Mouse (Mus musculus): ENCODE data around the gene Maml3. TPM values are rescaled to one million over a fixed set of nuclear protein-coding genes. Genes with fewer than 3 reads are reported as not detected.

The Maml3 gene
- polyA plus RNA-seq, 1 experiment from 2014 or later: 5.6 TPM

- no peak overlapping the region for H3K4me3 ChIP-seq (ENCODE audit: low read depth, low read length)
- H3K9ac ChIP-seq (replicated peaks; ENCODE audit: low read depth): no peak overlapping the region
- DNase-seq (ENCODE audit: low spot score): no peak
- no peaks in the 10 kb centered on the region for H3K36me3 ChIP-seq (ENCODE audit: insufficient read depth, low read length)
- no peaks in the 10 kb centered on the region for H3K27me3 ChIP-seq (replicated peaks; ENCODE audit: insufficient read depth, low read length)
- WGBS: 94% methylated on average over 5 of the region's 5 CpGs
- H3K4me1 ChIP-seq (ENCODE audit: insufficient read depth, low read depth, low read length): no peaks in the 10 kb centered on the region
- no peak for TF ChIP-seq EP300 (IDR thresholded peaks at IDR 0.05)
- no peak for TF ChIP-seq CTCF (IDR thresholded peaks at IDR 0.05)
- H3K4me2 ChIP-seq (replicated peaks; ENCODE audit: low read depth, low read length): no peak overlapping the region
- H3K27ac ChIP-seq (ENCODE audit: low read length): no peak overlapping the region
- no peaks in the 10 kb centered on the region for H3K9me3 ChIP-seq (ENCODE audit: low read length)
- no peak for ATAC-seq
Measured at GRCm38 (mm10) chr3:51937176-51937575, 167.7 kb downstream of the Maml3 start.

GRCm38 (mm10) chr3:51934531-51935485 is 170.1 kb downstream of the Maml3 start:
- no peaks in the 10 kb centered on the region for H3K9me3 ChIP-seq (ENCODE audit: low read length)
- no peaks in the 10 kb centered on the region for H3K4me1 ChIP-seq (ENCODE audit: insufficient read depth, low read depth, low read length)
- no peaks in the 10 kb centered on the region for H3K36me3 ChIP-seq (ENCODE audit: insufficient read depth, low read length)
- no peak overlapping the region for H3K9ac ChIP-seq (replicated peaks; ENCODE audit: low read depth)
- H3K27me3 ChIP-seq (replicated peaks; ENCODE audit: insufficient read depth, low read length): no peaks in the 10 kb centered on the region
- TF ChIP-seq EP300 (IDR thresholded peaks at IDR 0.05) (no peak), CTCF (IDR thresholded peaks at IDR 0.05) (no peak)
- no peak for DNase-seq (ENCODE audit: low spot score)
- ATAC-seq: no peak
- no peak overlapping the region for H3K4me3 ChIP-seq (ENCODE audit: low read depth, low read length)
- 85% methylated on average over 13 of the region's 13 CpGs for WGBS
- no peak overlapping the region for H3K4me2 ChIP-seq (replicated peaks; ENCODE audit: low read depth, low read length)
- no peak overlapping the region for H3K27ac ChIP-seq (ENCODE audit: low read length)

DNA sequence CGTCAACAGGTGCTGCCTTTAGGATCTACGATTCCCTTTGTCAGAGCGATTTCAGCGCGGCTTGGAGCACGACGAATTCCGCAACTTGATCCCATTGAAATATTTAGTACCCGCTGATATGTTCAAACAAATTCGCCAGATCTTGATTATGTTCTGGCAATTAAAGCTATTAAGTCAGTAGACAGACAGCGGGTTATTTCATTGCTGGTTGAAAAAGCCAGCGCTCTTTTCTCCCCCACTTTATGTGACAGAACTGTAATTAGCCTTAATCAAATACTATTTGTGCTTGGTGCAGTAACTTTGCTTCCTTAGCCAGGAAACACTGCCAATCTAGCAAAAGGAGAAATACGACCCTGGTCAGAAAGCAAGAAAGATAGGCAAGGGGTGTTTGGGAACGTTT is 176.7 kb downstream of the Maml3 start:
- Histone ChIP-seq H3K9me3 (ENCODE audit: low read length) (no peaks in the 10 kb centered on the region), H3K9ac (replicated peaks; ENCODE audit: low read depth) (no peak overlapping the region), H3K27ac (ENCODE audit: low read length) (no peak overlapping the region), H3K4me3 (ENCODE audit: low read depth, low read length) (no peak overlapping the region), H3K27me3 (replicated peaks; ENCODE audit: insufficient read depth, low read length) (no peaks in the 10 kb centered on the region), H3K4me2 (replicated peaks; ENCODE audit: low read depth, low read length) (no peak overlapping the region), H3K4me1 (ENCODE audit: insufficient read depth, low read depth, low read length) (no peaks in the 10 kb centered on the region), H3K36me3 (ENCODE audit: insufficient read depth, low read length) (no peaks in the 10 kb centered on the region)
- TF ChIP-seq EP300 (IDR thresholded peaks at IDR 0.05) (no peak), CTCF (IDR thresholded peaks at IDR 0.05) (no peak)
- DNase-seq (ENCODE audit: low spot score): no peak
- no peak for ATAC-seq
- whole genome bisulfite sequencing: 75% methylated on average over 14 of the region's 14 CpGs

DNA sequence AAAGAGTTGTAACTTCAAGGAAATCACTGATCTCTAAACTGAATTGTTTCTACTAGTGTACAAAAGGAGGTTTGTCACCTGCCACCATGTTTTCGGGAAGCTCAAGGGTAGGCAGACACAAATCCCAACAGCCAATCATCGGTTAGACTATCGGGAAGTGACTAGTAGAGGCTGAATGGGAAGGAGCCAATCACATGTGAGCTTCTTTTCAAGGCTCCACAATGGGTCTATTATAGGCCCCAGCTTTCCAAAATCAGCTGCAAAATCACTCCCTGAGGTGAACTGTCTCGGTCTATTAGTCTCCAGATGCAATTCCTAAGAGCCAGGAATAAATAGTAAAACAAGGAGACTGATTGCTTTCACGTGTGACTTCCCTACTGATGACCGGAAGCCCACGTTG is 177.3 kb downstream of the Maml3 start:
- H3K4me1 ChIP-seq (ENCODE audit: insufficient read depth, low read depth, low read length): no peaks in the 10 kb centered on the region
- TF ChIP-seq CTCF (IDR thresholded peaks at IDR 0.05) (no peak), EP300 (IDR thresholded peaks at IDR 0.05) (no peak)
- H3K4me2 ChIP-seq (replicated peaks; ENCODE audit: low read depth, low read length): no peak overlapping the region
- WGBS: 80% methylated on average over 7 of the region's 7 CpGs
- ATAC-seq (no peak), DNase-seq (ENCODE audit: low spot score) (no peak)
- H3K36me3 ChIP-seq (ENCODE audit: insufficient read depth, low read length): no peaks in the 10 kb centered on the region
- no peaks in the 10 kb centered on the region for H3K27me3 ChIP-seq (replicated peaks; ENCODE audit: insufficient read depth, low read length)
- no peaks in the 10 kb centered on the region for H3K9me3 ChIP-seq (ENCODE audit: low read length)
- H3K27ac ChIP-seq (ENCODE audit: low read length): no peak overlapping the region
- H3K9ac ChIP-seq (replicated peaks; ENCODE audit: low read depth): no peak overlapping the region
- H3K4me3 ChIP-seq (ENCODE audit: low read depth, low read length): no peak overlapping the region

DNA sequence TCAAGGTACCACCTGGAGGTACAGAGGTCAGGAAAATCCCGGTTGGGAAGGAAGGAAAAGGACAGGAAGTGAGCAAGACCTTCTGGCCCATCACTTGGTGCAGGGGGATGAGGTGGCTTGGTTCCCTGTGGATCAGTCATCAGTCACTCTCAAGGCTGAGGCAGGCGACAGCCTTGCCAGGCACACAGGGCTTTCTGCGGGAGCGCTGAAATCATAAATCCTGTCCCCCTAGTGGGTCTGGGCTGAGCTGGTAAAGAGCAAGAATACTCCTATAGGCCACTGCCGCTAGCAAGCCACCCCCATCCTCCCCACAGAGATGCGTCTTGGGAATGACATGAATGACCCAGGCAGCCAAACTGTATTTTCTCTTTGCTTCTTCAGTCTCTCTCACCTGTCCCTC is 177.8 kb downstream of the Maml3 start:
- Histone ChIP-seq H3K27me3 (replicated peaks; ENCODE audit: insufficient read depth, low read length) (no peaks in the 10 kb centered on the region), H3K4me1 (ENCODE audit: insufficient read depth, low read depth, low read length) (no peaks in the 10 kb centered on the region), H3K4me2 (replicated peaks; ENCODE audit: low read depth, low read length) (no peak overlapping the region), H3K36me3 (ENCODE audit: insufficient read depth, low read length) (no peaks in the 10 kb centered on the region), H3K4me3 (ENCODE audit: low read depth, low read length) (no peak overlapping the region), H3K27ac (ENCODE audit: low read length) (no peak overlapping the region), H3K9me3 (ENCODE audit: low read length) (no peaks in the 10 kb centered on the region), H3K9ac (replicated peaks; ENCODE audit: low read depth) (no peak overlapping the region)
- no peak for ATAC-seq
- 69% methylated on average over 6 of the region's 6 CpGs for WGBS
- TF ChIP-seq CTCF (IDR thresholded peaks at IDR 0.05): no peak
- TF ChIP-seq EP300 (IDR thresholded peaks at IDR 0.05): no peak
- DNase-seq (ENCODE audit: low spot score): no peak

GRCm38 (mm10) chr3:51925758-51926157 is 179.1 kb downstream of the Maml3 start:
- DNase-seq (ENCODE audit: low spot score) (no peak), ATAC-seq (no peak)
- no peaks in the 10 kb centered on the region for H3K36me3 ChIP-seq (ENCODE audit: insufficient read depth, low read length)
- H3K9ac ChIP-seq (replicated peaks; ENCODE audit: low read depth): no peak overlapping the region
- no peak for TF ChIP-seq EP300 (IDR thresholded peaks at IDR 0.05)
- TF ChIP-seq CTCF (IDR thresholded peaks at IDR 0.05): no peak
- no peaks in the 10 kb centered on the region for H3K27me3 ChIP-seq (replicated peaks; ENCODE audit: insufficient read depth, low read length)
- H3K9me3 ChIP-seq (ENCODE audit: low read length): no peaks in the 10 kb centered on the region
- no peak overlapping the region for H3K4me3 ChIP-seq (ENCODE audit: low read depth, low read length)
- H3K4me2 ChIP-seq (replicated peaks; ENCODE audit: low read depth, low read length): no peak overlapping the region
- no peaks in the 10 kb centered on the region for H3K4me1 ChIP-seq (ENCODE audit: insufficient read depth, low read depth, low read length)
- 64% methylated on average over 2 of the region's 2 CpGs for WGBS
- no peak overlapping the region for H3K27ac ChIP-seq (ENCODE audit: low read length)

Data from lung, postnatal 0 days (tissue).